Mouse (Mus musculus) stomach, embryonic 14.5 days (tissue): ENCODE data around the gene Ccl25. TPM values are rescaled to one million over a fixed set of nuclear protein-coding genes. Genes with fewer than 3 reads are reported as not detected.
"Not testable (repeated sequence)": the region's sequence is repeated elsewhere in the genome, so short reads cannot be mapped to it uniquely, and the experiment has no call there.

Experiments used
- ATAC-seq: fragments of 200-750 bp; cut with Nextera tagmentation; 2 replicates; pipeline ENCODE4 v1.8.0; 2017; ENCODE audit warnings: low read depth, moderate TSS enrichment; ENCODE audit not compliant: insufficient number of reproducible peaks, insufficient read depth, low FRiP score
- H3K27ac ChIP-seq: fragments of 300-500 bp; sonication (generic); 2 replicates; pipeline ENCODE4 v1.5.1; 2014; ENCODE audit warnings: mild to moderate bottlenecking, low read length, moderate library complexity, mixed read lengths
- H3K27me3 ChIP-seq: fragments of 300-500 bp; sonication (generic); 2 replicates; pipeline ENCODE4 v1.6.1; 2014; ENCODE audit warnings: low read length, control low read depth, mixed read lengths; ENCODE audit not compliant: control insufficient read depth, insufficient read depth
- H3K36me3 ChIP-seq: fragments of 300-500 bp; sonication (generic); 2 replicates; pipeline ENCODE4 v1.6.1; 2014; ENCODE audit warnings: mild to moderate bottlenecking, control low read depth, low read length, moderate library complexity, mixed read lengths; ENCODE audit not compliant: control insufficient read depth, insufficient read depth
- H3K4me1 ChIP-seq: fragments of 300-500 bp; sonication (generic); 2 replicates; pipeline ENCODE4 v1.6.1; 2014; ENCODE audit warnings: low read length, control low read depth, mixed read lengths; ENCODE audit not compliant: control insufficient read depth, insufficient read depth
- H3K4me2 ChIP-seq: fragments of 300-500 bp; sonication (generic); replicated peaks from 2 replicates; pipeline ENCODE4 v1.6.1; 2014; ENCODE audit warnings: low read depth, low read length, control low read depth
- H3K4me3 ChIP-seq: fragments of 300-500 bp; sonication (generic); 2 replicates; pipeline ENCODE4 v1.5.1; 2014; ENCODE audit warnings: low read depth, low read length, control low read depth
- H3K9ac ChIP-seq: fragments of 300-500 bp; sonication (generic); replicated peaks from 2 replicates; pipeline ENCODE4 v1.6.1; 2014; ENCODE audit warnings: low read depth, mild to moderate bottlenecking, control low read depth, low read length, moderate library complexity, mixed read lengths
- H3K9me3 ChIP-seq: fragments of 300-500 bp; sonication (generic); 2 replicates; pipeline ENCODE4 v1.6.1; 2016; ENCODE audit warnings: low read depth, low read length, control low read depth; ENCODE audit not compliant: control insufficient read depth
- WGBS: fragments of 180-500 bp; shearing (Covaris S2); extraction: QIAGEN DNeasy Blood & Tissue Kit; methylation state at CpG from one replicate; pipeline ENCODE4 v1.1.7; 2014; 5-methylcytosine and 5-hydroxymethylcytosine counted together
- polyA plus RNA-seq: library from polyadenylated mRNA; unstranded; fragments of >200 nt; fragmentation: Nextera tagmentation; extraction: Ambion mirVana; gene quantifications from 2 replicates; pipeline ENCODE4 v1.2.1, GENCODE M21; 2014

The Ccl25 gene
- polyA plus RNA-seq, 1 experiment from 2014 or later, result 17.2 TPM

DNA sequence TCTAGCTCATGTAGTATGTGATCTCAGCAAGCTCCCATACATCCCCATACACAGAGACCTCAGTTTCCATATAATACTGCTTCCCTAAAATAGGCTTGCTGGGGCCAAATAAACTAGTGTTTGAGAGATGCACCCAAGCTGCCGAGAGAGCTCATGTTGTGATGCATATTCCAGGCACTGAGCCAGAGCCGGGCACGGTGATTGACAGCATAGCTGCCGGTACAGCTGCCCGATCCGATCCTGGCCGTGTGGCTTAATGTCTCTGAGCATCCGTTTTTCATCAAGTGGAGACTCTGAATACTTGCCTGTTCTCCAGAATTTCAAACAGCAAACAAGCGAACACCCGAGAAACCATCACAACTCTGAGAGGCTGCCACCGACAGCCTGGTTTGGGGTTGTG lies 42.8 kb downstream of the Ccl25 start:
- WGBS, result 79% methylated on average over 11 of the region's 11 CpGs
- H3K27me3 ChIP-seq, result no peaks in the 10 kb centered on the region
- no peak overlapping the region for H3K4me2 ChIP-seq
- ATAC-seq, result no peak
- H3K27ac ChIP-seq, result no peak overlapping the region
- H3K4me3 ChIP-seq, result no peak overlapping the region
- no peaks in the 10 kb centered on the region for H3K36me3 ChIP-seq
- no peaks in the 10 kb centered on the region for H3K4me1 ChIP-seq
- H3K9ac ChIP-seq, result no peak overlapping the region
- H3K9me3 ChIP-seq, result no peaks in the 10 kb centered on the region

DNA sequence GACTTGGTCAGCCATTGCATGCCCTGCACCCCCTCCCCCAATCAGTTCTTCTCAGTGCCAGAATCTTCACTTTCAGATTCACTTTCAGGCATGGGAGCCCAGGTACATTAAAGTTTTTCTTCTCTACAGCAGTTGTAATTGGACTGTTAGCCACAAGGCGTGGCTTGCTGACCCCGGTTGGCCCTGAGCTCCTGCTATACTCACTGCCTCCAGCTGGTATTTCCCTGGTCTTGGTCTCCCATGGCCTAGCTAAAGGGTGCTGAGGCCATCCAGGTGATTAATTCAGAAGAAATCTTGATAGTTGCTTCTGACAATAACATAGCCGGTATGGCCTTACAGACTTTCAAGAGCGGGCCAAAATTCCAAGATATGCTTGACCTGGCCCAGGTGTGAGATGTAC lies 43.5 kb downstream of the Ccl25 start:
- Histone ChIP-seq H3K9ac (no peak overlapping the region), H3K36me3 (no peaks in the 10 kb centered on the region), H3K27me3 (no peaks in the 10 kb centered on the region), H3K4me1 (no peaks in the 10 kb centered on the region), H3K9me3 (no peaks in the 10 kb centered on the region), H3K4me2 (no peak overlapping the region), H3K27ac (no peak overlapping the region), H3K4me3 (no peak overlapping the region)
- WGBS, result 89% methylated on average over 4 of the region's 4 CpGs
- no peak for ATAC-seq

DNA sequence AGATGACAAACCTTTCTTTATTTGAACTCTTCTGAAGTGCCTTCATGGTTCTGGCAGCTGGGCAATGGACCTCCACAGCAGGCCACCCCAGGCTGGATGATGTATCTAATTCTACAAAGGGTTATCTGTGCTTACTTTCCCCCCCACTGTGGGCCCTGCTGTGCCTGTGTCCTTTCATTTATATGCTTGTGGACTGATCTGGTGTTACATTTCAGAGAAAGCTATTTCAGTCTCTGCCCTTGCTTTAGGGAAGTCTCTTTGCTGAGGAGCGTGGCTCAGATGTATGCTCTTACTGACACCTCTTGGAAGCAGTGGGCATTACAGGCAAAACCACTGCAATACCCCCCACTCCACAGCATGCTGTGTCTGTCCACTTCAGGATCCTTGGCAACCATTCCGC lies 45.1 kb downstream of the Ccl25 start:
- ATAC-seq, result peak; percentile 33; the same call in 1 of the 2 replicates
- no peaks in the 10 kb centered on the region for H3K27me3 ChIP-seq
- H3K4me3 ChIP-seq, result no peak overlapping the region
- no peaks in the 10 kb centered on the region for H3K4me1 ChIP-seq
- H3K36me3 ChIP-seq, result no peaks in the 10 kb centered on the region
- no peaks in the 10 kb centered on the region for H3K9me3 ChIP-seq
- WGBS, result 34% methylated on average over 2 of the region's 2 CpGs
- H3K9ac ChIP-seq, result no peak overlapping the region
- no peak overlapping the region for H3K27ac ChIP-seq
- H3K4me2 ChIP-seq, result no peak overlapping the region

DNA sequence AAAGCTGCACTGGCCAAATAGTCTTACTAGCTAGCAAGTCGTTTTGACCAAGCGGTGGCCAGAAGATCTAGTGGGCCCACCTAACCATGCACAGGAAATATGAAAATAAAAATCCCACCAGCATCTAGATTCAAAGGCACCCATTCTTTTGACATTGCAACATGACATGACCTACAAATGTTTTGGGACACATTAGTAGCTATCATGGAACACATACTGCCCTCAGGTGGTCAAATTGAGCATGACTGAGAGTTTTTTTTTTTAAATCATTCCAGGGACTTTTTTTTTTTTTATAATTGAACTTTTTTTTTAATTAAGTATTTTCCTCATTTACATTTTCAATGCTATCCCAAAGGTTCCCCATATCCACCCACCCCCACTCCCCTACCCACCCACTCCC lies 47.6 kb downstream of the Ccl25 start:
- H3K27me3 ChIP-seq, result no peaks in the 10 kb centered on the region
- no peaks in the 10 kb centered on the region for H3K4me1 ChIP-seq
- H3K36me3 ChIP-seq, result no peaks in the 10 kb centered on the region
- ATAC-seq, result no peak
- WGBS, result 77% methylated on average over 2 of the region's 2 CpGs
- no peak overlapping the region for H3K4me2 ChIP-seq
- no peaks in the 10 kb centered on the region for H3K9me3 ChIP-seq
- no peak overlapping the region for H3K27ac ChIP-seq
- H3K4me3 ChIP-seq, result no peak overlapping the region
- H3K9ac ChIP-seq, result no peak overlapping the region

DNA sequence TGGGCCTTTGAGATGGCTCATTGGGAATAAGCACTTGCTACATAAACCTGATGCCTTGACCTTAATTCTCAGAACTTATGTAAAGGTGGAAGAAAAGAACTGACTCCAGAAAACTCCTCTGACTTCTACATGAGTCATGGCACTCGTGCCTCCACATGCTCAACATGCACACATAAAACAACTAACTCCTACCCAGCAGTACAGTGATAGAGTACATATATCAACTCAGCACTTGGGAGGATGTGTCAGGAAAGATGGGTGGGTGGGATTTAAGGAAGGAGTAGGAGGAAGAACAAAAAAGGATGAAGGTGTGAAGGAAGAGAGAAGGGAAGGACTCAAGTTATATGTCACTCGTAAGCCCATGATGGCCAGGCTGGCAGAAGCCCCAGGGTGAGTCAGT lies 76.4 kb downstream of the Ccl25 start:
- H3K4me3 ChIP-seq, result no peak overlapping the region
- H3K4me2 ChIP-seq, result no peak overlapping the region
- H3K4me1 ChIP-seq, result no peaks in the 10 kb centered on the region
- H3K27me3 ChIP-seq, result no peaks in the 10 kb centered on the region
- WGBS, result 86% methylated on average over 2 of the region's 2 CpGs
- H3K9me3 ChIP-seq, result no peaks in the 10 kb centered on the region
- no peak overlapping the region for H3K27ac ChIP-seq
- no peak overlapping the region for H3K9ac ChIP-seq
- no peaks in the 10 kb centered on the region for H3K36me3 ChIP-seq
- ATAC-seq, result no peak

DNA sequence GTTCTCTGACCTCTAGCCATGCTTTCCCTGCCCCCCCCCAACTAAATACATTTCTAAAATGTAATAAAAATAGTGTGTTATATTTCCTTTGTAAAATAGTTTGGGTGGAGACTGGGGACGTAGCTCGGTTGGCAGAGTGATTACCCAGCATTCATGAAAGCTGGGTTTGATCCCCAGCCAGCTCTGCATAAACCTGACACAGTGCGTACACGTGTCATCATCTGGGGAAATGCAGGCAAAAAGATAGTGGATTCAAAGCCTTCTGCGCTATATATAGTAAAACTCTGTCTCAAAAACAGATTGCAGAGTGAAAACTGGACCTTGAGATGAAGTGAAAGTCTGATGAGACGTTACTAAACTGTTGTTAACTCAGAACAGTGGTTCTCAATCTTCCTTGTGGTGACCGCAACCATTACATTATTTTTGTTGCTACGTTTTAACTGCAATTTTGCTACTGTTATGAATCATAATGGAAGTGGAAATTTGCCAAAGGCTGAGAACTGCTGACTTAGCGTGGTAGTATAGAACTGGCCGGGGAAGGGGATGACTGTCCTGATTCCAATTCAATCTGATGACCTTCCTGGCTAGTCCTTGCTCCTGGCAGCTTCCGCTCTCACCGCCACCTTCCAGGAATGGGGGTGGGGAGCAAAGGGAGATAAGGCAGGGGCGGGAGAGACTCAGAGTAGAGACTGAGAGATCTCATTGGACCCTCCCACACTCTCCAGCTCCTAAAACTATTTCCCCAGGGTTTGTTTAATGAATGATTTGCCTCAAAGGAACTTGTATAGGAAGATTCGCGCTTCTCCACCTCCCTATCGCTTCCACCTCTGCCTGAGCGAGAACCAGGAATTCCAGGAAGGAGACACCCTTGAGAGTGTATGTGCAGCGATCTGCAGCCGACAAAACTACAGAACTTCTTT lies 79.2 kb downstream of the Ccl25 start:
- Histone ChIP-seq H3K36me3 (no peaks in the 10 kb centered on the region), H3K9me3 (no peaks in the 10 kb centered on the region), H3K4me2 (peak overlapping the region; percentile 69), H3K27ac (peak overlapping the region; percentile 33; the same call in 1 of the 2 replicates), H3K4me1 (no peaks in the 10 kb centered on the region), H3K4me3 (peak overlapping the region; percentile 32), H3K9ac (peak overlapping the region; percentile 28; the same call in 1 of the 2 replicates), H3K27me3 (no peaks in the 10 kb centered on the region)
- peak; percentile 33 for ATAC-seq
- WGBS, result 34% methylated on average over 19 of the region's 19 CpGs

DNA sequence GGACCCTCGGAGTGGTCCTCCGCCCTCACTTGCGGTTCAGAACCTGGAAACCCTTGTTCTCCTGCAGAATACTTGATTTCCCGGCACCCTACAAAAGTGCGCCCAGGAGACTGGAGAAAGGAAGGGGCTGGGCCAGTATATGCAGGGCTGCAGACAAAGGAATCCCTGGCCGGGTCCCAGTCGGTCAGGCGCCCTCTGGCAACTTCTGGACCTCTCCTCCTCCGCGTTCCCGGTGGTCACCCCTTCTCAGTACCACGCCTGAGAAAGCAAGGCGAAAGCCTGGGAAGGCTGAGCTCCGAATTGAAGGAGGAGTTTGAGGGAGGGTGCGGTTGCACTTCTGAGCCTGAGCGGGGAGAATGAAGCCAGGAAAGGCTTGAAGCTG lies 79.9 kb downstream of the Ccl25 start:
- WGBS, result 19% methylated on average over 16 of the region's 16 CpGs
- no peak overlapping the region for H3K27ac ChIP-seq
- no peaks in the 10 kb centered on the region for H3K36me3 ChIP-seq
- H3K4me3 ChIP-seq, result peak overlapping the region; percentile 32
- no peaks in the 10 kb centered on the region for H3K27me3 ChIP-seq
- H3K9ac ChIP-seq, result peak overlapping the region; percentile 28; the same call in 1 of the 2 replicates
- peak; percentile 51; the same call in 1 of the 2 replicates for ATAC-seq
- peak overlapping the region; percentile 69 for H3K4me2 ChIP-seq
- H3K9me3 ChIP-seq, result no peaks in the 10 kb centered on the region
- no peaks in the 10 kb centered on the region for H3K4me1 ChIP-seq

DNA sequence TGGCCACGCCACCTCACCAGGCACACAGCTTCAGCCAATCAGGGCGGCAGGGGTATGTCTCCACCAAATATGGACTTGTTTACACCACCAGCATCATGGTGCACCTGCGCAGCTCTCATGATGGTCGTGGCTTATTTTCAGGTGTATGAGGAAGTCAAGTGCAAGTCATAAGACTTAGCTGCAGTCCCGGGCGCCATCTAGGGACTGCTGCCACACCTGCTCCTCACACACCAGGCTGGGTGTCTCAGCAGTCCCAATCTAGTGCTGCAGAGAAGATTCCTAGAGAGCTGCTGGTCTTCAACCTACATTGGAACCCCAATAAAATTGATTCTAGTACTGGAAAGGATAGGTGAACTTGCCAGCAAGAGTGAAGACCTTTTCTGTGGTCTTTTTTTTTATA lies 83.4 kb downstream of the Ccl25 start:
- WGBS, result 68% methylated on average over 6 of the region's 6 CpGs
- H3K27ac ChIP-seq, H3K4me2 ChIP-seq, H3K4me3 ChIP-seq, H3K36me3 ChIP-seq, ATAC-seq, H3K9me3 ChIP-seq, H3K4me1 ChIP-seq, H3K9ac ChIP-seq, H3K27me3 ChIP-seq: not testable (repeated sequence)
